Mouse (Mus musculus) neural tube, embryonic 12.5 days (tissue): Measurements from ENCODE around the gene Stx18. TPM values are rescaled to one million over a fixed set of nuclear protein-coding genes. Genes with fewer than 3 reads are reported as not detected.

Source experiments
- ATAC-seq: fragments of 200-750 bp; cut with Nextera tagmentation; 2 replicates; pipeline ENCODE4 v1.8.0; 2017; ENCODE audit warnings: low read depth, mild to moderate bottlenecking, moderate TSS enrichment, moderate library complexity; ENCODE audit not compliant: low FRiP score
- H3K27ac ChIP-seq: fragments of 300-500 bp; sonication (generic); 2 replicates; pipeline ENCODE4 v1.5.1; 2016
- H3K27me3 ChIP-seq: fragments of 300-500 bp; sonication (generic); replicated peaks from 2 replicates; pipeline ENCODE4 v1.6.1; 2016; ENCODE audit warnings: mild to moderate bottlenecking
- H3K36me3 ChIP-seq: fragments of 300-500 bp; sonication (generic); 2 replicates; pipeline ENCODE4 v1.6.1; 2016; ENCODE audit warnings: mild to moderate bottlenecking
- H3K4me1 ChIP-seq: fragments of 300-500 bp; sonication (generic); 2 replicates; pipeline ENCODE4 v1.6.1; 2016
- H3K4me2 ChIP-seq: fragments of 300-500 bp; sonication (generic); replicated peaks from 2 replicates; pipeline ENCODE4 v1.6.1; 2016; ENCODE audit warnings: mild to moderate bottlenecking
- H3K4me3 ChIP-seq: fragments of 300-500 bp; sonication (generic); 2 replicates; pipeline ENCODE4 v1.5.1; 2016
- H3K9ac ChIP-seq: fragments of 300-500 bp; sonication (generic); 2 replicates; pipeline ENCODE4 v1.6.1; 2016; ENCODE audit warnings: mild to moderate bottlenecking
- H3K9me3 ChIP-seq: fragments of 300-500 bp; sonication (generic); 2 replicates; pipeline ENCODE4 v1.6.1; 2016; ENCODE audit warnings: mild to moderate bottlenecking
- WGBS: fragments of 180-500 bp; shearing (Covaris S2); methylation state at CpG from one replicate; pipeline ENCODE4 v1.1.7; 2016; 5-methylcytosine and 5-hydroxymethylcytosine counted together
- polyA plus RNA-seq: library from polyadenylated mRNA; unstranded; fragments of >200 nt; fragmentation: Nextera tagmentation; extraction: Ambion mirVana; gene quantifications from 2 replicates; pipeline ENCODE4 v1.2.1, GENCODE M21; 2016

Stx18 gene
- polyA plus RNA-seq, 1 experiment from 2014 or later = 43.2 TPM

DNA sequence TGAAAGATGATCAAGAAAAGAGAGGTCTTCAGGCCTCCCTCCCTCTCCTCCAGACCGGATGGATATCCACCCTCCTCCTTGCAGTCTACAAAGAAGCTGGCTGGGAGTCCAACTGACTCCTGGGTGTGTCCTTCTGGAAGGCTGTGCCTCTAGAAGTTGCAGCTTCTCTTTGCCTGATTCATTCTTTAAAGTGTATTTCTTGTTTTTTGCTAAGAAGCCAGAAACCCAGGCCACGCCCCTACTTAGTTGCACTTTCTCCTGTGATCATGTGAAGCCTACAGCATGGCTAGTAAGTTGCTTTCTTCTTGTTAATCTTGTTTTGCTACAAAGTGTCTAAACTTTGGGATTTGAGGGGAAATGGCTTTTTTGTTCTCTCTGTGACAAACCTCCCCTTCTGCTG, 148.5 kb downstream of the Stx18 start:
- no peaks in the 10 kb centered on the region for H3K9me3 ChIP-seq
- H3K4me2 ChIP-seq = no peak overlapping the region
- H3K9ac ChIP-seq = no peak overlapping the region
- H3K36me3 ChIP-seq = no peaks in the 10 kb centered on the region
- H3K27me3 ChIP-seq = no peaks in the 10 kb centered on the region
- WGBS = 86% methylated on average over 2 of the region's 2 CpGs
- no peak for ATAC-seq
- no peak overlapping the region for H3K27ac ChIP-seq
- no peaks in the 10 kb centered on the region for H3K4me1 ChIP-seq
- no peak overlapping the region for H3K4me3 ChIP-seq

Other genes with a start within 250 kb of the Stx18 start
- 38.8 and 50.5 TPM in 2 replicates for gene Msx1, start 214.2 kb upstream of the Stx18 start, polyA plus RNA-seq
- gene Nsg1, start 121.2 kb downstream of the Stx18 start, polyA plus RNA-seq = 530 and 545 TPM in 2 replicates
- 21.3 and 22.3 TPM in 2 replicates for gene Zbtb49, start 181.7 kb downstream of the Stx18 start, polyA plus RNA-seq
- gene Lyar, start 181.7 kb downstream of the Stx18 start, polyA plus RNA-seq = 83.6 and 92.4 TPM in 2 replicates
- gene Tmem128, start 221.4 kb downstream of the Stx18 start, polyA plus RNA-seq = 101 and 105 TPM in 2 replicates
- gene Otop1, start 237.2 kb downstream of the Stx18 start, polyA plus RNA-seq = not detected in 2 replicates